Mouse (Mus musculus) G1E (cell line): ENCODE results near the gene Rngtt.

Source experiments
- CTCF ChIP-seq: IDR thresholded peaks from 2 replicates; pipeline ENCODE4 v1.5.1; 2012; ENCODE audit warnings: low read depth, low read length, inconsistent platforms, mixed read lengths
- GATA1 ChIP-seq: IDR thresholded peaks from 2 replicates; pipeline ENCODE4 v1.6.1; 2012; ENCODE audit warnings: borderline replicate concordance, low read length, inconsistent platforms, mixed read lengths
- GATA2 ChIP-seq: IDR thresholded peaks from 2 replicates; pipeline ENCODE4 v1.6.1; 2012; ENCODE audit warnings: low read depth, low read length, inconsistent platforms, borderline replicate concordance
- POLR2AphosphoS5 ChIP-seq: IDR thresholded peaks from 2 replicates; pipeline ENCODE4 v1.6.1; 2012; ENCODE audit warnings: low read depth, low read length, inconsistent platforms; ENCODE audit not compliant: insufficient replicate concordance
- TAL1 ChIP-seq: conservative IDR thresholded peaks from 2 replicates; pipeline ENCODE4 v1.6.1; 2012; ENCODE audit warnings: low read depth, low read length, inconsistent platforms, mixed read lengths

DNA sequence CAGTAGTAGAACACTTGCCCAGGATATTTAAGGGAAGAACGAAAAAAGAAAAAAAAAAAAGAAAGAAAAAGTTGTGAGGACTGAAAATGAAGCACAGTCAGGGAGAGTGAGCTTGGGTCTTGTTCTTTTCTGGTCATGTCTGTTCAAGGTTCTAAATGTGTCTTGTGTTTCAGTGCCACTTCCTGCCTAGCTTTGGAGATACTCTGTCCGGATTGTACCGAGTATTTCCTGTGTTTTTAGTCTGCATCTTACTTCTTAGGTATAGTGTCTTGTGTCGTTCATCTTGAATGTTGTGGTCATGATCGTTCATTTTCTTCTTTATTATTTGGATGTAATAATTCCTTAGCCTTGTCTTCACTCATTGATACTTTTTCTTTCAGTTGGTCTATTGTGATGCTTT lies 5.7 kb downstream of the Rngtt start:
- TF ChIP-seq CTCF: no peak
- TF ChIP-seq GATA1: no peak
- no peak for TF ChIP-seq TAL1
- TF ChIP-seq GATA2: no peak
- TF ChIP-seq POLR2AphosphoS5: no peak
